Mouse (Mus musculus) neural tube, embryonic 11.5 days (tissue): ENCODE measurements at regions not wholly inside any gene's neighbourhood (a gene's known extent, or its start where the extent isn't known, plus 50 kb on each side); places are given as distances from the start of the nearest gene placed in this dataset.

Experiments
- ATAC-seq: fragments of 200-750 bp; cut with Nextera tagmentation; 2 replicates; pipeline ENCODE4 v1.8.0; 2017; ENCODE audit warnings: moderate number of reproducible peaks, mild to moderate bottlenecking, moderate TSS enrichment, moderate library complexity; ENCODE audit not compliant: insufficient read depth, low FRiP score, low TSS enrichment
- DNase-seq: peaks from one replicate; pipeline ENCODE4 v3.0.0-alpha.2; 2015; ENCODE audit warnings: low spot score
- H3K27ac ChIP-seq: fragments of 300-500 bp; sonication (generic); 2 replicates; pipeline ENCODE4 v1.5.1; 2014; ENCODE audit warnings: low read depth, mild to moderate bottlenecking, low read length
- H3K27me3 ChIP-seq: fragments of 300-500 bp; sonication (generic); 2 replicates; pipeline ENCODE4 v1.6.1; 2014; ENCODE audit warnings: mild to moderate bottlenecking, low read length, mixed read lengths; ENCODE audit not compliant: control insufficient read depth, insufficient read depth
- H3K36me3 ChIP-seq: fragments of 300-500 bp; sonication (generic); 2 replicates; pipeline ENCODE4 v1.6.1; 2014; ENCODE audit warnings: mild to moderate bottlenecking, low read length, moderate library complexity, mixed read lengths; ENCODE audit not compliant: control insufficient read depth, insufficient read depth
- H3K4me1 ChIP-seq: fragments of 300-500 bp; sonication (generic); 2 replicates; pipeline ENCODE4 v1.6.1; 2014; ENCODE audit warnings: low read length, mixed read lengths; ENCODE audit not compliant: control insufficient read depth, insufficient read depth
- H3K4me2 ChIP-seq: fragments of 300-500 bp; sonication (generic); 2 replicates; pipeline ENCODE4 v1.6.1; 2014; ENCODE audit warnings: low read depth, mild to moderate bottlenecking, moderate library complexity
- H3K4me3 ChIP-seq: fragments of 300-500 bp; sonication (generic); 2 replicates; pipeline ENCODE4 v1.5.1; 2014; ENCODE audit warnings: low read depth, low read length
- H3K9ac ChIP-seq: fragments of 300-500 bp; sonication (generic); 2 replicates; pipeline ENCODE4 v1.6.1; 2014; ENCODE audit warnings: mild to moderate bottlenecking, low read length
- H3K9me3 ChIP-seq: fragments of 300-500 bp; sonication (generic); 2 replicates; pipeline ENCODE4 v1.6.1; 2016; ENCODE audit warnings: low read length; ENCODE audit not compliant: control insufficient read depth
- WGBS: fragments of 180-500 bp; shearing (Covaris S2); extraction: QIAGEN DNeasy Blood & Tissue Kit; methylation state at CpG from one replicate; pipeline ENCODE4 v1.1.7; 2014; 5-methylcytosine and 5-hydroxymethylcytosine counted together

DNA sequence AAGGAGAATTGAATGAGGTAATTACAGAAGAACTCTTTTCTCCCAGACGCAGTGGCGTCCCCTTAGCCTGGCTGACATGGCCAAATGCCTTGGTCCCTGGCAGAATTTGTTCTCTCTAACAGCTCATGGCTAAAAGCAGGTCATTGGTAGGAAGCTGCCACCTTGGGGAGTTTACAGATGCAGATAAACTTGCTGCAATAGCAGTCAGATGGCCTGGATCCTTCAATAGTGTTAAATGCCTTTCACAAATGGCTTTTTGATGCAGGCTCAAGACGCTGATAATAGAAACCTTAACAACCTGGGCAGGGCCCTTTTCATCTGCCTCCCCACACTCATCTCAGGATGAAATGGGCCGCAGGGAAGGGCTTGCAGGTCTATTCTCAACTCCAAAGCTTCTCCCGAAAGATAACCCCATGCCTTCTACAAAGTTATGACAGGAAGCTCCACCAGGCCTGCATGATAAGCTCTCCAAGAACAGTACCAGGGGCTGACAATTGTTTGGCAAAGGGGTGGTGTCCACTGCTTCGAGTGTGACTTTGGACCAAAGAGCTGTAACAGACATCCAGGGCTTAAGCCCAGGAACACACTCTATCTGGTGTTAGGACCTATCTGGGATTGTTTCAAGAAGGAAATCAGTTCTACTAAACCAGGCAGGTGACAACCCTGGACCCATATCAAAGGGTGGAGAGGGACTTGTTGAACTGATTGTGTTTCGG, 867.2 kb upstream of the A1bg start:
- H3K4me1 ChIP-seq = no peaks in the 10 kb centered on the region
- no peak overlapping the region for H3K4me3 ChIP-seq
- no peaks in the 10 kb centered on the region for H3K9me3 ChIP-seq
- H3K27me3 ChIP-seq = no peaks in the 10 kb centered on the region
- WGBS = 60% methylated on average over 7 of the region's 7 CpGs
- ATAC-seq (no peak), DNase-seq (no peak)
- H3K4me2 ChIP-seq = no peak overlapping the region
- H3K9ac ChIP-seq = no peak overlapping the region
- H3K27ac ChIP-seq = no peak overlapping the region
- no peaks in the 10 kb centered on the region for H3K36me3 ChIP-seq

DNA sequence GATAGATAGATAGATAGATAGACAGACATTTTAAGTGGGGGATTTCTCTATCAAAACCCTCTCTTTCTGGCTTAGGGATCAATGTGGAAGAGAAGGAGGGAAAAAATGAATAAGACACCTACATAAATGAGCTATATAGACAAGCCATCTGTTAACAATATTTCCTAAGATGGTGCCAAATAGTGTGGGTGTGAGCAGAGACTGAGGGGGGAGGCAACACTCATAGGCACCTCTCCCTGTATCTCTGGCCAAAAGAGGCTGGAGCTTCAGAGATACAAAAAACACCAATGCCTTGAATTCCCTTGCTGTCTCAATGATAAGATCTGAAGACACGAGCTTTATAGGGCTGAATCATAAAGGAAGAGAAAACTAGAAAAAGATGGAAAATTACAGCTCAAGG, 864.2 kb upstream of the A1bg start:
- 82% methylated on average over 1 of the region's 1 CpGs for WGBS
- no peaks in the 10 kb centered on the region for H3K9me3 ChIP-seq
- no peaks in the 10 kb centered on the region for H3K4me1 ChIP-seq
- H3K4me3 ChIP-seq = no peak overlapping the region
- H3K9ac ChIP-seq = no peak overlapping the region
- H3K4me2 ChIP-seq = no peak overlapping the region
- no peak overlapping the region for H3K27ac ChIP-seq
- no peak for ATAC-seq
- no peak for DNase-seq
- H3K36me3 ChIP-seq = no peaks in the 10 kb centered on the region
- no peaks in the 10 kb centered on the region for H3K27me3 ChIP-seq

- DNase-seq (no peak), ATAC-seq (no peak)
- no peak overlapping the region for H3K27ac ChIP-seq
- H3K4me3 ChIP-seq = no peak overlapping the region
- WGBS = 87% methylated on average over 2 of the region's 2 CpGs
- no peaks in the 10 kb centered on the region for H3K36me3 ChIP-seq
- no peaks in the 10 kb centered on the region for H3K4me1 ChIP-seq
- no peak overlapping the region for H3K9ac ChIP-seq
- no peaks in the 10 kb centered on the region for H3K9me3 ChIP-seq
- no peak overlapping the region for H3K4me2 ChIP-seq
- H3K27me3 ChIP-seq = no peaks in the 10 kb centered on the region
Measured at GRCm38 (mm10) chr15:61781531-61781930, 858.7 kb upstream of the A1bg start.

DNA sequence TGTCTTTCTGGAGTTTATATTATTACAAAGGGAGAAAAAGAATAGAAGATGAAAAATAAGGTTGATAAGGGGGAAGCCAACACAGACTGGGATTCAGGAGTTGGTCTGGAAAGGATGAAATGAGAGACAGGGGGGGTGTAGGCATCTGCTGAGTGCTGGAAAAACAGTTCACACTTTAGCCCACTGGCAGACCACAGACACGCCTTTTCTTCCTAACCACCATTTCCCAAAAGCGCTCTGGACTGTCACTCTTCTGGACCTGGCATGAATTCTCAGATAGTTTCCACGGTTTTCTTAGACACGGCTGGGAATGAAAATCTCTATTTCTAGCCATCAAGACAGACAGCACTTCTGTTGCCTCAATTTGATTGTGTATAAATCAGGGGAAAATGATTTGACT, 850.2 kb upstream of the A1bg start:
- Histone ChIP-seq H3K9me3 (no peaks in the 10 kb centered on the region), H3K4me2 (no peak overlapping the region), H3K4me3 (no peak overlapping the region), H3K4me1 (no peaks in the 10 kb centered on the region), H3K9ac (no peak overlapping the region), H3K27me3 (no peaks in the 10 kb centered on the region), H3K36me3 (no peaks in the 10 kb centered on the region), H3K27ac (no peak overlapping the region)
- ATAC-seq (no peak), DNase-seq (no peak)
- WGBS = 91% methylated on average over 4 of the region's 4 CpGs

GRCm38 (mm10) chr15:61770721-61771542, 848.1 kb upstream of the A1bg start:
- peak; percentile 32 for DNase-seq
- WGBS = 60% methylated on average over 14 of the region's 14 CpGs

GRCm38 (mm10) chr15:61766544-61767094, 843.8 kb upstream of the A1bg start:
- H3K36me3 ChIP-seq = no peaks in the 10 kb centered on the region
- H3K27ac ChIP-seq = no peak overlapping the region
- DNase-seq = no peak
- H3K9me3 ChIP-seq = no peaks in the 10 kb centered on the region
- no peak overlapping the region for H3K9ac ChIP-seq
- H3K27me3 ChIP-seq = no peaks in the 10 kb centered on the region
- no peak overlapping the region for H3K4me3 ChIP-seq
- no peak overlapping the region for H3K4me2 ChIP-seq
- no peaks in the 10 kb centered on the region for H3K4me1 ChIP-seq
- 67% methylated on average over 2 of the region's 2 CpGs for WGBS
- no peak for ATAC-seq

More at GRCm38 (mm10) chr15:61770721-61771542, 848.1 kb upstream of the A1bg start:
- no peak overlapping the region for H3K4me2 ChIP-seq
- no peaks in the 10 kb centered on the region for H3K36me3 ChIP-seq
- no peaks in the 10 kb centered on the region for H3K4me1 ChIP-seq
- no peak overlapping the region for H3K9ac ChIP-seq
- H3K27ac ChIP-seq = no peak overlapping the region
- H3K9me3 ChIP-seq = no peaks in the 10 kb centered on the region
- ATAC-seq = no peak
- H3K27me3 ChIP-seq = no peaks in the 10 kb centered on the region
- no peak overlapping the region for H3K4me3 ChIP-seq

GRCm38 (mm10) chr15:61753802-61754201, 831.0 kb upstream of the A1bg start:
- H3K9me3 ChIP-seq = no peaks in the 10 kb centered on the region
- H3K4me2 ChIP-seq = no peak overlapping the region
- no peak for ATAC-seq
- no peak overlapping the region for H3K27ac ChIP-seq
- no peak overlapping the region for H3K9ac ChIP-seq
- no peaks in the 10 kb centered on the region for H3K4me1 ChIP-seq
- DNase-seq = no peak
- no peak overlapping the region for H3K4me3 ChIP-seq
- 85% methylated on average over 2 of the region's 2 CpGs for WGBS
- no peaks in the 10 kb centered on the region for H3K27me3 ChIP-seq
- no peaks in the 10 kb centered on the region for H3K36me3 ChIP-seq

- no peak overlapping the region for H3K9ac ChIP-seq
- H3K27me3 ChIP-seq = no peaks in the 10 kb centered on the region
- no peaks in the 10 kb centered on the region for H3K36me3 ChIP-seq
- no peak overlapping the region for H3K4me2 ChIP-seq
- H3K4me1 ChIP-seq = no peaks in the 10 kb centered on the region
- ATAC-seq (no peak), DNase-seq (no peak)
- 62% methylated on average over 1 of the region's 1 CpGs for WGBS
- H3K4me3 ChIP-seq = no peak overlapping the region
- no peak overlapping the region for H3K27ac ChIP-seq
- no peaks in the 10 kb centered on the region for H3K9me3 ChIP-seq
Measured at GRCm38 (mm10) chr15:61723696-61724095, 800.9 kb upstream of the A1bg start.

GRCm38 (mm10) chr15:61718486-61718885, 795.7 kb upstream of the A1bg start:
- H3K36me3 ChIP-seq = no peaks in the 10 kb centered on the region
- no peaks in the 10 kb centered on the region for H3K27me3 ChIP-seq
- ATAC-seq (no peak), DNase-seq (no peak)
- H3K9me3 ChIP-seq = no peaks in the 10 kb centered on the region
- H3K4me1 ChIP-seq = no peaks in the 10 kb centered on the region
- H3K4me2 ChIP-seq = no peak overlapping the region
- H3K9ac ChIP-seq = no peak overlapping the region
- no peak overlapping the region for H3K27ac ChIP-seq
- no peak overlapping the region for H3K4me3 ChIP-seq
